Mouse (Mus musculus) common myeloid progenitor, adult 5-6 weeks (primary cell): ENCODE measurements around the gene Mmp25. TPM values are rescaled to one million over a fixed set of nuclear protein-coding genes. Genes with fewer than 3 reads are reported as not detected.
A peak's percentile ranks its signal among the peaks of the same experiment; 100 is the strongest.
"Not testable (repeated sequence)": the region's sequence is repeated elsewhere in the genome, so short reads cannot be mapped to it uniquely, and the experiment has no call there.

Experiments
- ATAC-seq: replicated peaks from 2 replicates; pipeline ENCODE4 v1.8.0; 2016; ENCODE audit warnings: low read depth, mild to moderate bottlenecking, moderate TSS enrichment, inconsistent platforms; ENCODE audit not compliant: poor library complexity, severe bottlenecking
- total RNA-seq: library from RNA; stranded (forward); fragments of 200-1000, 187-1606 nt; gene quantifications from 2 replicates; pipeline ENCODE4 v1.2.3, GENCODE M21; 2017

Gene Mmp25
- total RNA-seq, 1 experiment from 2014 or later: not detected

- no peak for ATAC-seq
Observed at GRCm38 (mm10) chr17:23603077-23603476, 42.0 kb downstream of the Mmp25 start.

DNA sequence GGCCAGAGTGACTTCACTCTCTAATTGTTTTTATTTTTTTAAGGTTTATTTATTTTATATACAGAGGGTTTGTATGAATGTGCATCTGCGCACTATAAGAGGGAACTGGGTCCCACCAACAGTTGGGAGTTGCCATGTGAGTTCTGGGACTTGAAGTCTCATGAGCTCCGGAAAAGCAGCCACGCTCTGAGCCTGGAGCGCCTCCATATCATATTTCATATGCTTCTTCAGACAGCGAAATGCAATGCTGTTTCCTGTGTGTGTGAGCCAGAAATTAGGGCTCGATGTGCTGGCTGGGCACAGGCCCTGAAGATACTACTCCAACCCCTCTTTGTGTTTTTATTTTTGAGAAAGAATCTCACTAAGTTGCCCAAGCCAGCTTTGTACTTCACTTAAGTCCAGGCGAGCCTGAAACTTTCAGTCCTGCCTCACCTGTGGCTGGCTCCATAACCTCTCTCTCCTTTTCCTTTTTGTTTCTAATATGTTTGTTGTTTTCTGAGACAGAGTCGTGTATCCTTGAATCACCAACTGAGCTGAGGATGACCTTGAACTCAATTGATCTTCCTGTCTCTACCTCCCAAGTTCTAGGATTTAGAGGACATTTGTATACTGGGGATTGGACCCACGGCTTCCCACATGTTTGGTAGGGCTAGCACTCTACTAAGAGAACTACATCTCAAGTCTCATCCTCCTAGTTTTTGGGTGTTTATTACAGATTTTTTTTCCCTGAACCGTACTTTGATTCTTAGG, 43.1 kb downstream of the Mmp25 start:
- ATAC-seq: no peak

GRCm38 (mm10) chr17:23600641-23601622, 44.1 kb downstream of the Mmp25 start, which contains the start of gene Zscan10:
Zscan10 (plus strand) TSS chr17:23600856.
- no peak for ATAC-seq

DNA sequence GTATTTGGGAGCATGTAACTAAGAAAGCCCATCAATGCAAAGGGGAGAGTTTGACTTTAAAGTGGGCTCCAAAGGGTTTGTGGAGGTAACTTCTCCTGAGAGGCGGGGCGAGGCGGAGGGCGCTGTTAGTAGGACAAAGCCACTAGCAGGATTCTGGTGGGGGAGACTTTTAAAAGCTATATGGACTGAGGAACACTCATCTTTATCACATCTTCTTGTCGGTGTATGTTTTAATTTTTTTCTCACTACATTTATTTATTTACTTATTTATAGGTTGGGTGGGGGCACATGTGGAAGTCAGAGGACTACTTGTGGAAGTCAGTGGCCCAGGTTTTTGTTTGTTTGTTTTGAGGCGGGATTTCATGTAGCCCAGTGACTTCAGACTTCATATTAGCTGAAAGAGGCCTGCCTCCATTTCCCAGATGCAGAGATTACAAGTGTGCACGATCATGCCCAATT, 45.4 kb downstream of the Mmp25 start:
- peak; percentile 16; the same call in 1 of the 2 replicates for ATAC-seq

GRCm38 (mm10) chr17:23598582-23599552, 46.2 kb downstream of the Mmp25 start, which contains the start of gene Zfp13:
Zfp13 (minus strand) TSS chr17:23599487.
- peak; percentile 92 for ATAC-seq

- ATAC-seq: not testable (repeated sequence)
Observed at GRCm38 (mm10) chr17:23595139-23595538, 49.9 kb downstream of the Mmp25 start.

- ATAC-seq: peak; percentile 57
Observed at GRCm38 (mm10) chr17:23592926-23593300, 52.2 kb downstream of the Mmp25 start.

DNA sequence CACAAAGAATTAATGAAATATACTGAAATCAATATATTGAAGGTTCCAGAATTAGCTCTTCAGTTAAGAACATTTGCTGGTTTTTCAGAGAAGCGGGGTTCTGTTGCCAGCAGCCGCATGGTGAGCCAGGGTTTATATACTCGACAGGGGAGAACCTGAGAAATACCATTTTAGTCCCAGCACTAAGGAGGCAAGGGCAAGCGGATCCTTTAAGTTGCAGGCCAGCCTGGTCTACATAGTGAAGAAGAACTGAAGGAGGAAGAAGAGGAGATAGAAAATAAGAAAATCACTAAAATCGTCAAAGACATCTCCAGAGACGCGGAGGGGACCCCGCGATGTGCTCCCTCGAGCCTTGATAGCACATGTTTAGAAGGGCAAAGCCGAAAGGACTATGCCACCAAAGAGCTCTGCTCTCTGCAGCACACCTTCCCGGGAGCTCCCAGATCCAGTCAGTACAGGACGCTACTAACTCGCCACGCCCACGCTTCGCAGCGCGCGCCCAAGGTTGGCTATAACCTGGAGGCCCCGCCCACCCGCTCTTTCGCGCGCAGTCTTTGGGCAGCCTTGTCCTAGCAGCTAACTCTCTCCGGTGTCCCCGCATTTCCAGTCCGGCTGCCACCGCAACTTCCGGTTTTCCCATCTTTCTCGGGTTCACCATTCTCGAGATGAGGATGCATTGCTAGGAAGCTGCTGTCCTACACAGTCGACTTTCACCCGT, 52.7 kb downstream of the Mmp25 start:
- peak; percentile 99 for ATAC-seq

DNA sequence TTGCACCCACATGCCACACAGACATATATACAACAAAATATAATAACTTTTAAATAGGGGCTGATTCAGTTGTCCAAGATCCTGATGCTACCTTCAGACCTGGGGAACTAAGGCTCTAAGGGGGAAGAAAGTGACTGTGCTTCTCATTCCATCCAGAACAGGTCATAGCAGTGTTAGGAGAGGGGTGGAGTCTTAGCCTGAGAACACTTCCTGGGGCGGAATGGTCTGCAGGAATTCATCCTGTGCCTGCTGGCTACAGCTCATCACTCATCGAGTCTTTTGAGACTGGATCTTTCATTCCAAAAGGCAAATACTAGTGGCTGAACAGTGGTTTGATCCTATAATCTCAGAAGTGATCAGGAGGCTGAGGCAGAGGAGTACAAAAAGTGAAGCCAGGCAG, 57.8 kb downstream of the Mmp25 start:
- no peak for ATAC-seq

- ATAC-seq: peak; percentile 53
Observed at GRCm38 (mm10) chr17:23585721-23586491, 59.2 kb downstream of the Mmp25 start.

DNA sequence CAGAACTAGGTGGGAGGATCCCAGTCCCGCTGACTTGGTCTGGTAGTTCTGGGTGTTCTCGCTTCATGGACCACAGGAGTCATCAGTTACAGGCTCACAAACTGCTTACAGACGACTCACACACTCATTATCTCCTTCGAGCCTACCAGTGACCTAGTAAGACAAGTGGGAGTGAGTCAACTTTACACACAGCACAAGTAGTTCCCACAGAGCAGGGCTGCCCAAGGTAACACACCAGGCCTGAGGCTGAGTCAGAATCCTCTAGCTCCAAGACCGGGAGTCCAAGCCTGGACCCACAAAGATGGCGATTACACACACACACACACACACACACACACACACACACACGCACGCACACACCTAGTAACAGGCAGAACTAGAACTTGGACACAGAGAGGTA, 60.3 kb downstream of the Mmp25 start:
- ATAC-seq: no peak

Other genes starting within 250 kb of the Mmp25 start
- not detected in 2 replicates for gene Vmn2r117, start 165.6 kb downstream of the Mmp25 start, total RNA-seq
- gene Zfp213, start 81.0 kb downstream of the Mmp25 start, total RNA-seq: 8.9 and 10.1 TPM in 2 replicates
- gene Zfp13, start 45.8 kb downstream of the Mmp25 start, total RNA-seq: 0.14 and 1.8 TPM in 2 replicates
- gene Zscan10, start 44.4 kb downstream of the Mmp25 start, total RNA-seq: not detected in 2 replicates
- not detected in 2 replicates for gene Bicdl2, start 15.2 kb upstream of the Mmp25 start, total RNA-seq
- gene Hcfc1r1, start 28.3 kb upstream of the Mmp25 start, total RNA-seq: 19.2 and 26.9 TPM in 2 replicates
- 44.6 and 55.5 TPM in 2 replicates for gene Thoc6, start 28.6 kb upstream of the Mmp25 start, total RNA-seq
- gene Tnfrsf12a, start 32.2 kb upstream of the Mmp25 start, total RNA-seq: 10.1 and 13.2 TPM in 2 replicates
- gene Cldn6, start 34.0 kb upstream of the Mmp25 start, total RNA-seq: 1.3 TPM in 1 of 2 replicates, not detected in the other
- not detected in 2 replicates for gene Cldn9, start 38.7 kb upstream of the Mmp25 start, total RNA-seq
- not detected in 2 replicates for gene 1520401A03Rik, start 77.5 kb upstream of the Mmp25 start, total RNA-seq
- gene Pkmyt1, start 81.1 kb upstream of the Mmp25 start, total RNA-seq: 14.3 and 28.1 TPM in 2 replicates
- 4.4 and 5.3 TPM in 2 replicates for gene Paqr4, start 95.6 kb upstream of the Mmp25 start, total RNA-seq
- not detected in 2 replicates for gene Kremen2, start 100.6 kb upstream of the Mmp25 start, total RNA-seq
- 33.8 and 34.0 TPM in 2 replicates for gene Flywch1, start 126.3 kb upstream of the Mmp25 start, total RNA-seq
- gene Flywch2, start 140.8 kb upstream of the Mmp25 start, total RNA-seq: 0.46 and 4.6 TPM in 2 replicates
- gene Srrm2, start 145.3 kb upstream of the Mmp25 start, total RNA-seq: 234 and 239 TPM in 2 replicates
- 96.2 and 130 TPM in 2 replicates for gene Elob, start 183.9 kb upstream of the Mmp25 start, total RNA-seq
- not detected in 2 replicates for gene Prss33, start 190.8 kb upstream of the Mmp25 start, total RNA-seq
- gene Prss32, start 198.6 kb upstream of the Mmp25 start, total RNA-seq: not detected in 2 replicates
- not detected in 2 replicates for gene Prss41, start 198.9 kb upstream of the Mmp25 start, total RNA-seq
- not detected in 2 replicates for gene Prss21, start 222.8 kb upstream of the Mmp25 start, total RNA-seq
- gene Dcpp1, start 235.6 kb upstream of the Mmp25 start, total RNA-seq: not detected in 2 replicates
- gene Dcpp2, start 235.6 kb upstream of the Mmp25 start, total RNA-seq: not detected in 2 replicates